ENCODE assay signal across 8 mouse cellular contexts in the genomic region with DNA sequence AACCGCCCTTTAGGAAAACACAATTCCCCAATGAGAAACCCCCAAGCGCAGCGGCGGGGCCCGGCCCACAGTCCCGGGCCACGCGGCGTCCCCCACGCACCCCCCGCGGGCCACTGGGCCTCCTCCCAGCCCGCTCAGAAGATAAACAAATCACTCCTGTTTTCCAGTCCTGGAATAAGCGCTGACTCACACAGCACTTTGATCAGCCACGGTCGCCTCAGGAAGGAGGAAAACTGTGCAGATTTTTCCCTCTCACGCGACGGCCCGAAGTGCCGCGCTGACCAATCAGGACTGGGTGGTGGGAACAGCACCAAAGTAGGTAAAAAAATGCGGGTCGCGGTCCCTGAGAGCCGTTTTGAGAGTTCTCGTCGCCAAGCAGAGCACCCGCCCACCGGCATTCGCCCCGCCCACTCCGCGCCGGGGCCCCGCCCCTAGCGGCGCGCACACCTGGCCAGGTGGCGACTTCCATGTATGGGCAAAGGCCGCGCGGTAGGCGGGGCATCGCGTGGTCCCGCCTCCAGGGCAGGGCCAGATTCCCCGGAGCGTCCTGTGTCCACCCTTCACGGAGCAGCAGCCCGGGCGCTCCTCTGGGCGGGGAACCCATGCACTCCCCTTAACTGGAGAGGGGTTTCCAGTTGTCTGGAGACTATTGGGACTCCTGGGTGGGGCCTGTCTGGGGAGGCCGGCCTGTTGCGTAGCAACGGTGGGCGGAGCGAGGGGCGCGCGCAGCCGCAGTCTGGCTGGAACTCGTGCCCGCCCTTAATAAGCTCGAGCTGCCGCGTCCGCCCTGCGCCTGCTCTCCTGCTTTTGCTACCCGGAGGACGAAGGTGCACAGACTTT. TPM values are rescaled to one million over a fixed set of nuclear protein-coding genes. Genes with fewer than 3 reads are reported as not detected.
A peak's percentile ranks its signal among the peaks of the same experiment; 100 is the strongest.
DNase-seq lines count a peak whose midpoint lies in the region; ATAC-seq and TF ChIP-seq lines count a peak whose summit lies in the region.

Dstn (plus strand) TSS at position 561 of the 840 bp plus-strand sequence.

- peak within 1 kb of the TSS; percentile 33 for H3K27ac ChIP-seq in CH12.LX (ENCODE audit: insufficient read depth, low read depth)
- H3K27ac ChIP-seq in forebrain, embryonic 12.5 days: peak within 1 kb of the TSS; percentile 98
- H3K27ac ChIP-seq in heart, postnatal 0 days (ENCODE audit: low read depth): peak within 1 kb of the TSS; percentile 100
- peak within 1 kb of the TSS; percentile 98 for H3K27ac ChIP-seq in liver, embryonic 16.5 days (ENCODE audit: low read length)
- peak within 1 kb of the TSS; percentile 98 for H3K27ac ChIP-seq in neural tube, embryonic 13.5 days (replicated peaks)
- peak within 1 kb of the TSS; percentile 94 for H3K27ac ChIP-seq in testis, adult 2 months (ENCODE audit: control insufficient read depth, insufficient read depth, low read depth, low read length)

- in situ Hi-C loops in CH12.LX (cut with MboI; ENCODE audit: low pct_ligation_motif_present, low pct_unique_long_range_greater_than_20kb, low sequenced_read_pairs): loop anchor here (5.0 kb wide), 1 partner anchor 73 kb away; no protein-coding TSS in a partner anchor

- no peaks in the 10 kb centered on the region for H3K9me3 ChIP-seq in CH12.LX (replicated peaks; ENCODE audit: low read length)
- no peaks in the 10 kb centered on the region for H3K9me3 ChIP-seq in forebrain, embryonic 12.5 days
- no peaks in the 10 kb centered on the region for H3K9me3 ChIP-seq in heart, postnatal 0 days (replicated peaks; ENCODE audit: control insufficient read depth, low read length)
- H3K9me3 ChIP-seq in liver, embryonic 16.5 days (replicated peaks; ENCODE audit: control insufficient read depth, low read length): no peaks in the 10 kb centered on the region
- no peaks in the 10 kb centered on the region for H3K9me3 ChIP-seq in neural tube, embryonic 13.5 days

- dilution Hi-C loops in CH12.LX (cut with MboI; ENCODE audit: extremely low pct_ligation_motif_present, extremely low pct_unique_long_range_greater_than_20kb, low sequenced_read_pairs): no loop called here

- H3K4me3 ChIP-seq in CH12.LX (replicated peaks in 1 of 3; ENCODE audit: low read depth in 2 of 3, low read length in 2 of 3, poor library complexity in 1 of 3): peak within 1 kb of the TSS; percentile 77 to 84 (median 83)
- peak within 1 kb of the TSS; percentile 79 for H3K4me3 ChIP-seq in forebrain, embryonic 12.5 days (replicated peaks)
- H3K4me3 ChIP-seq in heart, postnatal 0 days (ENCODE audit: low read depth, low read length): peak within 1 kb of the TSS; percentile 94
- H3K4me3 ChIP-seq in liver, embryonic 16.5 days (ENCODE audit: low read depth, low read length): peak within 1 kb of the TSS; percentile 88
- H3K4me3 ChIP-seq in neural tube, embryonic 13.5 days: peak within 1 kb of the TSS; percentile 85
- H3K4me3 ChIP-seq in testis, adult 2 months (ENCODE audit: control insufficient read depth, low read depth, low read length): peak within 1 kb of the TSS; percentile 94

- peak within 1 kb of the TSS; percentile 78 for H3K9ac ChIP-seq in CH12.LX (ENCODE audit: insufficient read depth, low read depth)
- peak within 1 kb of the TSS; percentile 82 for H3K9ac ChIP-seq in forebrain, embryonic 12.5 days
- H3K9ac ChIP-seq in heart, postnatal 0 days (replicated peaks; ENCODE audit: low read depth, low read length): peak within 1 kb of the TSS; percentile 96
- H3K9ac ChIP-seq in liver, embryonic 16.5 days (ENCODE audit: low read depth, low read length): peak within 1 kb of the TSS; percentile 89
- peak within 1 kb of the TSS; percentile 94 for H3K9ac ChIP-seq in neural tube, embryonic 13.5 days

- peak; percentile 91 for DNase-seq in CH12.LX (ENCODE audit: extremely low read depth)
- DNase-seq in c-Kit-positive CD71-positive TER-119-negative erythroid progenitor cells, embryonic 14.5 days (ENCODE audit: low read depth): peak; percentile 89
- DNase-seq in heart, postnatal 0 days (ENCODE audit: low spot score): peak; percentile 95
- peak; percentile 97 to 98 for DNase-seq in kidney, postnatal 4 days

- no peak for TF ChIP-seq EP300 in CH12.LX (IDR thresholded peaks at IDR 0.05; ENCODE audit: low read length)
- TF ChIP-seq EP300 in heart, postnatal 0 days (IDR thresholded peaks at IDR 0.05; ENCODE audit: low read depth): peak; percentile 31; the same call in 1 of the 2 replicates

- peak; percentile 96 for ATAC-seq in forebrain, embryonic 12.5 days (ENCODE audit: low FRiP score)
- ATAC-seq in heart, postnatal 0 days (ENCODE audit: insufficient read depth, low read depth): peak; percentile 92
- peak; percentile 88 for ATAC-seq in liver, embryonic 16.5 days (ENCODE audit: low read depth)
- peak; percentile 97 for ATAC-seq in neural tube, embryonic 13.5 days (ENCODE audit: low read depth)

- H3K36me3 ChIP-seq in CH12.LX (replicated peaks in 1 of 2; ENCODE audit: control insufficient read depth in 1 of 2, insufficient read depth in 1 of 2, low read length in 1 of 2): no peaks in the 10 kb centered on the region
- no peaks in the 10 kb centered on the region for H3K36me3 ChIP-seq in forebrain, embryonic 12.5 days (replicated peaks)
- no peaks in the 10 kb centered on the region for H3K36me3 ChIP-seq in heart, postnatal 0 days (replicated peaks; ENCODE audit: control insufficient read depth, insufficient read depth, low read length)
- no peaks in the 10 kb centered on the region for H3K36me3 ChIP-seq in liver, embryonic 16.5 days (ENCODE audit: control insufficient read depth, insufficient read depth)
- H3K36me3 ChIP-seq in neural tube, embryonic 13.5 days: no peaks in the 10 kb centered on the region
- no peaks in the 10 kb centered on the region for H3K36me3 ChIP-seq in testis, adult 2 months (ENCODE audit: control insufficient read depth, insufficient read depth, low read length)

- WGBS in forebrain, embryonic 12.5 days: under 1% methylated on average over 71 of the region's 71 CpGs
- under 1% methylated on average over 68 of the region's 71 CpGs for WGBS in heart, postnatal 0 days
- WGBS in liver, embryonic 16.5 days (ENCODE audit: insufficient replicate concordance): 0% methylated on average over 71 of the region's 71 CpGs
- under 1% methylated on average over 71 of the region's 71 CpGs for WGBS in neural tube, embryonic 13.5 days

- peak within 1 kb of the TSS; percentile 93 for H3K4me2 ChIP-seq in CH12.LX (ENCODE audit: insufficient read depth, low read depth, poor library complexity, severe bottlenecking)
- peak within 1 kb of the TSS; percentile 72 for H3K4me2 ChIP-seq in forebrain, embryonic 12.5 days
- peak within 1 kb of the TSS; percentile 71 for H3K4me2 ChIP-seq in heart, postnatal 0 days (ENCODE audit: low read depth, low read length)
- peak within 1 kb of the TSS; percentile 92 for H3K4me2 ChIP-seq in liver, embryonic 16.5 days (ENCODE audit: low read depth, low read length)
- H3K4me2 ChIP-seq in neural tube, embryonic 13.5 days: peak within 1 kb of the TSS; percentile 87

- peaks cover 0 to 38% of the 10 kb centered on the region in 2 experiments; a peak in 2 of 4 replicates for H3K4me1 ChIP-seq in CH12.LX (ENCODE audit: control insufficient read depth in 1 of 2, insufficient read depth in 2 of 2)
- peaks cover 23% of the 10 kb centered on the region for H3K4me1 ChIP-seq in forebrain, embryonic 12.5 days
- peaks cover 28% of the 10 kb centered on the region for H3K4me1 ChIP-seq in heart, postnatal 0 days (ENCODE audit: control insufficient read depth, insufficient read depth)
- H3K4me1 ChIP-seq in liver, embryonic 16.5 days (ENCODE audit: control insufficient read depth, low read depth, low read length): peaks cover 38% of the 10 kb centered on the region
- peaks cover 45% of the 10 kb centered on the region for H3K4me1 ChIP-seq in neural tube, embryonic 13.5 days (replicated peaks)
- H3K4me1 ChIP-seq in testis, adult 2 months (ENCODE audit: control insufficient read depth, insufficient read depth, low read length): peaks cover 7% of the 10 kb centered on the region

- no peaks in the 10 kb centered on the region for H3K27me3 ChIP-seq in CH12.LX (replicated peaks)
- H3K27me3 ChIP-seq in forebrain, embryonic 12.5 days: no peaks in the 10 kb centered on the region
- H3K27me3 ChIP-seq in heart, postnatal 0 days (ENCODE audit: control insufficient read depth, insufficient read depth, low read length): no peaks in the 10 kb centered on the region
- no peaks in the 10 kb centered on the region; the same call in 1 of the 2 replicates for H3K27me3 ChIP-seq in liver, embryonic 16.5 days (ENCODE audit: control insufficient read depth, insufficient read depth, low read depth, low read length)
- H3K27me3 ChIP-seq in neural tube, embryonic 13.5 days: no peaks in the 10 kb centered on the region
- no peaks in the 10 kb centered on the region for H3K27me3 ChIP-seq in testis, adult 2 months (ENCODE audit: control insufficient read depth, insufficient read depth, low read length)

- TF ChIP-seq POLR2A in CH12.LX (IDR thresholded peaks at IDR 0.05; ENCODE audit: low read depth, low read length): peak; percentile 94
- TF ChIP-seq POLR2A in testis, adult 2 months (IDR thresholded peaks at IDR 0.05; ENCODE audit: control insufficient read depth, low read depth, low read length): peak; percentile 95

- peaks cover 23% of the 10 kb centered on the region for H3K79me2 ChIP-seq in CH12.LX (replicated peaks; ENCODE audit: control insufficient read depth, extremely low read depth, insufficient read depth, poor library complexity, severe bottlenecking)

- no peak for TF ChIP-seq CTCF in CH12.LX (conservative IDR thresholded peaks at IDR 0.05 in 1 of 2, IDR thresholded peaks at IDR 0.05 in 1 of 2; ENCODE audit: low read depth in 2 of 2, low read length in 2 of 2)
- no peak for TF ChIP-seq CTCF in heart, postnatal 0 days (IDR thresholded peaks at IDR 0.05; ENCODE audit: low read depth)
- TF ChIP-seq CTCF in testis, adult 2 months (IDR thresholded peaks at IDR 0.05; ENCODE audit: control insufficient read depth, insufficient read depth, insufficient replicate concordance, low read depth, low read length): no peak

- TF ChIP-seq RAD21 in CH12.LX (IDR thresholded peaks at IDR 0.05; ENCODE audit: low read depth, low read length): no peak

TF ChIP-seq in CH12.LX, 34 proteins besides CTCF, POLR2A, EP300 and RAD21 (continues in another document):
- TF ChIP-seq PAX5 (IDR thresholded peaks at IDR 0.05; ENCODE audit: low read length) (no peak), USF2 (conservative IDR thresholded peaks at IDR 0.05; ENCODE audit: low read depth, low read length) (no peak), ETS1 (conservative IDR thresholded peaks at IDR 0.05; ENCODE audit: low read depth, low read length) (no peak)

RNA-seq across cellular contexts. Expression of gene Dstn, which starts in this region (rescaled TPM):
- total RNA-seq in CH12.LX (2012; rRNA removed): 68.9 and 84.3 TPM in 2 replicates
- 266 and 306 TPM in 2 replicates for total RNA-seq in CH12.LX (2014; rRNA removed)
- 151 and 155 TPM in 2 replicates for polyA plus RNA-seq in CH12.LX (2012; ENCODE audit: insufficient read length, low read depth)
- polyA plus RNA-seq in forebrain, embryonic 12.5 days (2016; fragmentation: Nextera tagmentation; extraction: Ambion mirVana): 366 and 389 TPM in 2 replicates
- 627 and 637 TPM in 2 replicates for total RNA-seq in heart, postnatal 0 days (2014; rRNA removed; ENCODE audit: low replicate concordance)
- polyA plus RNA-seq in heart, postnatal 0 days (2015; fragmentation: Nextera tagmentation; extraction: Ambion mirVana): 912 and 913 TPM in 2 replicates
- 123 and 137 TPM in 2 replicates for polyA plus RNA-seq in liver, embryonic 16.5 days (2015; fragmentation: Nextera tagmentation; extraction: Ambion mirVana)
- 477 and 487 TPM in 2 replicates for polyA plus RNA-seq in neural tube, embryonic 13.5 days (2015; fragmentation: Nextera tagmentation; extraction: Ambion mirVana)
- polyA plus RNA-seq in testis, adult 2 months (2012; rRNA removed): 11.8 and 12.4 TPM in 2 replicates

Comparison
In these comparisons a context has a peak if more than half of its experiments do, and no peak if none do; other contexts are left out.
1. Peak in every context shown above with its lines: DNase-seq, ATAC-seq, H3K4me3 ChIP-seq and H3K27ac ChIP-seq.
2. H3K27ac ChIP-seq: peak in every context shown above with its lines; median percentile 100 in heart, postnatal 0 days; 98 in forebrain, embryonic 12.5 days; 98 in liver, embryonic 16.5 days; 98 in neural tube, embryonic 13.5 days; 94 in testis, adult 2 months; 33 in CH12.LX.